Mouse (Mus musculus): ENCODE measurements around the gene Tomm22.

Gene Tomm22

DNA sequence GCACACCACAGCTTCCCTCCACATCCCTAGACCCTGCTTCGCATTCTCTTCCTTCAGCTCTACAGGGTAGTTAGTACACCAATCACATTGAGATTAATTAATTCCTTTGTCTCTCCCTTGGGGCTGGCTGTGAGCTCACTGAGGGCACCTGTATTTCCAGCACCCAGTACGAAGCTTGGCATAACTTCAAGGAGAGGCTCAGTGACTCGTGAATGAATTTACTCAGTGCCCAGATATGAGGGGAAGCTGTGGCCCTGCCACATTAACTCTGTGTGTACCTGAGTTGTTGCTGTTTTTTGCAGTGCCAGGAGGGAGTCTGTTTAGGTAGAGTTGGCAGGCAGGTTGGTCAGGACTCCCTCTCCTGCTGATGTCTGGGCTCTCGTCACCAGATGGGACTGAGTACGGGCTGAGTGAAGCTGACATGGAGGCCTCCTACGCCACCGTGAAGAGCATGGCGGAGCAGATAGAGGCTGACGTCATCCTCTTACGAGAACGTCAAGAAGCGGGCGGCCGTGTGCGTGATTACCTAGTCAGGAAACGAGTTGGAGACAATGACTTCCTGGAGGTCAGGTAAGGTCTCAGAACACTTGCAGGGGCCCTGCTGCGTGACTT is 36.0 kb downstream of the Tomm22 start:
- in situ Hi-C loops (cut with MboI; ENCODE audit: low pct_unique_long_range_greater_than_20kb in 1 of 2, low sequenced_read_pairs in 2 of 2, unreplicated experiment in 1 of 2) = no loop called here

DNA sequence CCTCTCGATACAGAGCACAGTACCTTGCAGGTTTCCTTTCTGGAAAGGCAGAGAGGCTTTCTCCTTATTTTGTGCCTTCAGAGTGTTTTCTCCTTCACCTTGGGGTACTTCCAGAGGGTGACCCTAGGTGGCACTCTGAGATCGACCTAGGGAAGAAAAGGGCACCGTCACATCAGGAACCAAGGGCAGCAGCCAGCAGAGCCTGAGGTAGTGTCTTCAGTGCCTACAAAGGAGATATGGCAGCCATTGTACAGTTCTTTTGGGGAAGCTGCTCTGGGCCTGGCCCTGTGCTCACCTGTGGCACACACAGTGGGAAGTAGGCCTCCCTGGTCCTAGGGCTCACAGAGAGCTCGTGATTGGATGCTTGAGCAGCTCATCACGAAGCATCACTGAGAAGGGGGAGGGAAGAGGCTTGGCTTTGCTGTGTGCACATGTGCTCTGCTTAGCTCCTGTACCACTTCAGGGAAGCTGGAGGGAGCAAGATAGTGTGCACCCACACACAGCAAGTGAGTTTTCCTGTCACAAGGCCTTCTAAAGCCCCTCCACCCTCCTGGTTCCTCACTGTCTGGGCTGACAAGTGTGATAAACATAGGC is 37.7 kb downstream of the Tomm22 start:
- in situ Hi-C loops (cut with MboI; ENCODE audit: low pct_unique_long_range_greater_than_20kb in 1 of 2, low sequenced_read_pairs in 2 of 2, unreplicated experiment in 1 of 2) = no loop called here

DNA sequence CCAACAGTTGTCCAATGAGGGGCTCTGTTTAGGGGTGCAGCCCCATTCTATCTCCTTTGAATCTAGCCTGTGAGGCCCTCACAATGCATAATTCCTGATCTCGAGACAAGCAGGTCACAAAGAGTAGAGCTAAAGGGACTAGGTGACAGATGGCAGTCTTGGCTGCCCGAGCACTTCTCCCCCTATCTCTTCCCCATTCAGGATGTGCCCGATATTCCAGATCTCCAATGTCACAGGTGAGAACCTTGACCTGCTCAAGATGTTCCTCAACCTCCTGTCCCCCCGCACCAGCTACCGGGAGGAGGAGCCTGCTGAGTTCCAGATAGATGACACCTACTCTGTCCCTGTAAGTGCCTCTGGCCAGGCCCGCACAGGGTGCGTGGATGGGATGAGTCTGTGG is 45.0 kb downstream of the Tomm22 start:
- in situ Hi-C loops (cut with MboI; ENCODE audit: low pct_unique_long_range_greater_than_20kb in 1 of 2, low sequenced_read_pairs in 2 of 2, unreplicated experiment in 1 of 2) = no loop called here

DNA sequence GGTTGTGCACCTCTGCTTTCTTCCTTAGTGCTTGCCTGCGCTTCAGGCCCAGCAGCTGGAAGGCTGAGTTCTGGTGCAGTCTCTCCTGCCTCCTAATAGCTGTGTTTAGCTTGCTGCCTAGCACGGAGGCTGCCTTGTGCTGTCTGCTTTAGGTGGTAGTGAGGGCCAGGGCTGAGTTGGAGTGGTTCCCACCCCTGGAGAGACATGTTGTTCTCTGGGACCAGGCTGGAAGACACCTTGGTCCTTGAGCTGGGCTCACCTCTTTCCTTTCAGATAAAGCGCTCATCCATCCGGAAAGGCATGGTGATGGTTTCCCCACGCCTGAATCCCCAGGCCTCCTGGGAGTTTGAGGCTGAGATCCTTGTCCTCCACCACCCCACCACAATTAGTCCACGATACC is 46.0 kb downstream of the Tomm22 start:
- in situ Hi-C loops (cut with MboI; ENCODE audit: low pct_unique_long_range_greater_than_20kb in 1 of 2, low sequenced_read_pairs in 2 of 2, unreplicated experiment in 1 of 2) = no loop called here

DNA sequence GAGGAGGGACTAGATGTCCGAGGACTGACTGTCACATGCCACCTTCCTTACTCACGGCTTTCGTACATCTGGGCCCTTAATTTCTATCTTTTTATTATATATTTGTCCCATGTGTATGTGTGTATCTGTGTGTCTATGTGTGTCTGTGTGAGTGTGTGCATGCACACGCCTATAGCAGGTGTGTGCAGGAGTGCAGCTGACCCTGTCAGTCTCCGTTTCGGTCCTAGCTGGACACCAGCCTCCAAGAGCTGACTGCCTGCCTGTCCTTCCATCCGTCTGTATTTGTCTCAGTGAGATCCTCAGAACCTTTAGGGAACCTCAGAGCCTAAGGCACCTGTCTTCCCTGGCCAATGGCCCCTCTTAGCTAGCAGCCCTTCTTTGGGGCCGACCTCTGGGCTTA is 49.6 kb downstream of the Tomm22 start:
- in situ Hi-C loops (cut with MboI; ENCODE audit: low pct_unique_long_range_greater_than_20kb in 1 of 2, low sequenced_read_pairs in 2 of 2, unreplicated experiment in 1 of 2) = no loop called here

DNA sequence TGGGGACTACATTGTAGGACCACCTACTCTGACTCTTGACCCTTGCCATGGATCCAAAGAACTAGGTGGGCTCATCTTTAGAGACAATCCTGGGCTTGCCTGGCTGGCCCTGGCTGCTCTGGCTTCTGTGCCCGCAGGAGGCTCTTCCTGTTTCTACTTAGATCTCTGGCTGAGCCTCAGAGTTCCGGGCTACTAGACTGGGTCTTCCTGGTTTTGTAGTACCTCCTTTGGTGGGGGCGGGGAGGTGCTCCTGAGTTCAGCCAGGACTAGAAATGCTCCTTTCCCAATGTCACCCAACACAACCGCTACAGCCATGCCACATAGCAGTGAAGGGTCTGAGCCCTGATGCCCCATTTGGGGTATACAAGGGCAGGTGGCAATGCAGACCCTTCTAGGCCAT is 50.1 kb downstream of the Tomm22 start:
- in situ Hi-C loops (cut with MboI; ENCODE audit: low pct_unique_long_range_greater_than_20kb in 1 of 2, low sequenced_read_pairs in 2 of 2, unreplicated experiment in 1 of 2) = no loop called here

Data from mouse embryonic stem cell (cell line).